ENCODE assay signal across 10 mouse cellular contexts in the genomic region with DNA sequence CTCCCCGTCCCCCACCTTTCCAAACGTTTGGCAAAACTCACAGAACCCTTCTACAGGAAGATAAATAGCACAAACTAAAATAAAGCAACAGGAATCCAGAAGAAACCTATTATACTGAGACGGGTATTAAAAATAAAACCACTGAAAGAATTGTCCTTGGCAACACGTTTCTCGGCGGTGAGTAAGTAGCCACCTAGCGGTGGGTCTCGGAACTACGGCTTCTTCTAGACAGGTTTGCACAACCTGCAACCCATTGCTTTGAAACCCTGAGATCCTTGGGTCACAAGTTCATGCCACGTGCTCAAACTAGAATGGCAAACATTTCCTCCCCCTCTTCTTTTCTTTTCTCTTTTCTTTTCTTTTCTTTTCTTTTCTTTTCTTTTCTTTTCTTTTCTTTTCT. TPM values are rescaled to one million over a fixed set of nuclear protein-coding genes. Genes with fewer than 3 reads are reported as not detected.
DNase-seq lines count a peak whose midpoint lies in the region; ATAC-seq and TF ChIP-seq lines count a peak whose summit lies in the region.
"Had no signal": no experiment of that assay in that cellular context is flagged by ENCODE, and none has a peak within 500 bp of the region (broad histone marks: within the 10 kb centered on the region; RNA-seq: fewer than 3 reads in every experiment).

No protein-coding gene starts in this region.

- H3K36me3 ChIP-seq in hindbrain, embryonic 10.5 days: peaks cover 85% of the 10 kb centered on the region
- peaks cover 56% of the 10 kb centered on the region for H3K36me3 ChIP-seq in hindbrain, embryonic 13.5 days
- peaks cover 96% of the 10 kb centered on the region for H3K36me3 ChIP-seq in G1E (replicated peaks)
- H3K36me3 ChIP-seq in midbrain, postnatal 0 days (ENCODE audit: insufficient read depth, low read length): peaks cover 35% of the 10 kb centered on the region

- no peak overlapping the region for H3K4me3 ChIP-seq in hindbrain, embryonic 10.5 days
- no peak overlapping the region for H3K4me3 ChIP-seq in hindbrain, embryonic 13.5 days
- no peak overlapping the region for H3K4me3 ChIP-seq in G1E (ENCODE audit: low read depth, low read length)
- H3K4me3 ChIP-seq in gastrocnemius, adult 2 months: no peak overlapping the region
- H3K4me3 ChIP-seq in midbrain, postnatal 0 days (ENCODE audit: low read depth, low read length): no peak overlapping the region
- H3K4me3 ChIP-seq: erythroblast, embryonic 14.5 days; neural tube, embryonic 13.5 days had no signal

- no peak for ATAC-seq in hindbrain, embryonic 13.5 days (ENCODE audit: low FRiP score)
- ATAC-seq in G1E (ENCODE audit: extremely low read depth, insufficient number of reproducible peaks, low FRiP score, poor library complexity, severe bottlenecking): no peak
- ATAC-seq in midbrain, postnatal 0 days (ENCODE audit: low FRiP score): no peak

- H3K27ac ChIP-seq in hindbrain, embryonic 10.5 days: no peak overlapping the region
- no peak overlapping the region for H3K27ac ChIP-seq in hindbrain, embryonic 13.5 days
- no peak overlapping the region for H3K27ac ChIP-seq in gastrocnemius, adult 2 months
- no peak overlapping the region for H3K27ac ChIP-seq in midbrain, postnatal 0 days (ENCODE audit: low read depth, low read length)
- H3K27ac ChIP-seq: neural tube, embryonic 13.5 days had no signal

- peak; percentile 67 for TF ChIP-seq CTCF in G1E (IDR thresholded peaks at IDR 0.05; ENCODE audit: low read depth, low read length)
- TF ChIP-seq CTCF in gastrocnemius, adult 2 months (IDR thresholded peaks at IDR 0.05): peak; percentile 85
- TF ChIP-seq CTCF in midbrain, postnatal 0 days (IDR thresholded peaks at IDR 0.05): peak; percentile 83

- H3K4me1 ChIP-seq in hindbrain, embryonic 10.5 days (replicated peaks): no peaks in the 10 kb centered on the region
- no peaks in the 10 kb centered on the region for H3K4me1 ChIP-seq in hindbrain, embryonic 13.5 days (replicated peaks)
- no peaks in the 10 kb centered on the region for H3K4me1 ChIP-seq in G1E (ENCODE audit: insufficient read depth, low read depth, low read length)
- no peaks in the 10 kb centered on the region for H3K4me1 ChIP-seq in midbrain, postnatal 0 days (ENCODE audit: insufficient read depth, low read length)
- H3K4me1 ChIP-seq: neural tube, embryonic 13.5 days had no signal

- H3K27me3 ChIP-seq in hindbrain, embryonic 10.5 days (ENCODE audit: insufficient read depth, poor library complexity, severe bottlenecking): no peaks in the 10 kb centered on the region
- H3K27me3 ChIP-seq in hindbrain, embryonic 13.5 days: no peaks in the 10 kb centered on the region
- no peaks in the 10 kb centered on the region; the same call in 1 of the 2 replicates for H3K27me3 ChIP-seq in G1E (ENCODE audit: insufficient read depth, low read length)
- no peaks in the 10 kb centered on the region for H3K27me3 ChIP-seq in midbrain, postnatal 0 days (ENCODE audit: insufficient read depth, low read length)
- H3K27me3 ChIP-seq: neural tube, embryonic 13.5 days had no signal

- intact Hi-C loops in gastrocnemius, adult 2 months (cut with DNase I): no loop called here

- H3K9me3 ChIP-seq in hindbrain, embryonic 10.5 days: no peaks in the 10 kb centered on the region
- H3K9me3 ChIP-seq in hindbrain, embryonic 13.5 days: no peaks in the 10 kb centered on the region
- H3K9me3 ChIP-seq in G1E (replicated peaks): peaks cover 13% of the 10 kb centered on the region
- no peaks in the 10 kb centered on the region for H3K9me3 ChIP-seq in midbrain, postnatal 0 days (ENCODE audit: low read length)
- H3K9me3 ChIP-seq: neural tube, embryonic 13.5 days had no signal

- WGBS in hindbrain, embryonic 10.5 days: 35% methylated on average over 10 of the region's 10 CpGs
- WGBS in hindbrain, embryonic 13.5 days: 31% methylated on average over 10 of the region's 10 CpGs
- 28% methylated on average over 10 of the region's 10 CpGs for WGBS in midbrain, postnatal 0 days

- no peak overlapping the region for H3K9ac ChIP-seq in hindbrain, embryonic 13.5 days
- no peak overlapping the region for H3K9ac ChIP-seq in midbrain, postnatal 0 days (replicated peaks; ENCODE audit: low read length, poor library complexity, severe bottlenecking)
- H3K9ac ChIP-seq: neural tube, embryonic 13.5 days had no signal

- DNase-seq in hindbrain, embryonic 10.5 days (ENCODE audit: low spot score): peak; percentile 66
- DNase-seq in G1E (ENCODE audit: low spot score): peak; percentile 49
- peak; percentile 55 for DNase-seq in c-Kit-positive CD71-positive TER-119-negative erythroid progenitor cells, embryonic 14.5 days (ENCODE audit: low read depth)
- peak; percentile 68 for DNase-seq in gastrocnemius, adult 2 months
- peak; percentile 56 to 86 for DNase-seq in layer of hippocampus, postnatal 25 days (ENCODE audit: extremely low spot score in 1 of 2, low spot score in 1 of 2)
- peak; percentile 68 for DNase-seq in midbrain, postnatal 0 days (ENCODE audit: low spot score)
- DNase-seq in thymus, postnatal 0 days (ENCODE audit: low spot score): peak; percentile 78

- no peak overlapping the region for H3K4me2 ChIP-seq in hindbrain, embryonic 13.5 days
- no peak overlapping the region for H3K4me2 ChIP-seq in midbrain, postnatal 0 days (ENCODE audit: low read depth, low read length, poor library complexity, severe bottlenecking)
- H3K4me2 ChIP-seq: neural tube, embryonic 13.5 days had no signal

RNA-seq across cellular contexts. Expression of a gene that starts 25.7 kb away (rescaled TPM):
- 39.9 and 41.3 TPM in 2 replicates for polyA plus RNA-seq in hindbrain, embryonic 10.5 days (2016; fragmentation: Nextera tagmentation; extraction: Ambion mirVana)
- polyA plus RNA-seq in hindbrain, embryonic 13.5 days (2015; fragmentation: Nextera tagmentation; extraction: Ambion mirVana): 28.7 and 30.2 TPM in 2 replicates
- total RNA-seq in G1E (2014; fragmentation: Nextera tagmentation): 65.2 and 66.2 TPM in 2 replicates
- 37.4 and 39.8 TPM in 2 replicates for total RNA-seq in G1E (2017)
- polyA plus RNA-seq in G1E (2012): 98.5 and 110 TPM in 2 replicates
- 1 to 10 TPM; 7.6 to 8.4 TPM for total RNA-seq in gastrocnemius, adult 2 months (2021)
- total RNA-seq in layer of hippocampus, postnatal 25 days (2021): 10 to 100 TPM; 17.3 to 19.0 TPM
- 37.9 and 57.7 TPM in 2 replicates for total RNA-seq in midbrain, postnatal 0 days (2014; rRNA removed)
- polyA plus RNA-seq in midbrain, postnatal 0 days (2015; fragmentation: Nextera tagmentation; extraction: Ambion mirVana): 33.5 and 34.2 TPM in 2 replicates
- 33.8 and 35.0 TPM in 2 replicates for polyA plus RNA-seq in thymus, postnatal 0 days (2015; fragmentation: Nextera tagmentation; extraction: Ambion mirVana)
